Mouse (Mus musculus) myocyte (in vitro differentiated cells): ENCODE data around the gene Cers6.

Source experiments
- MAX ChIP-seq: IDR thresholded peaks from one replicate; pipeline ENCODE4 v1.6.1; 2011; ENCODE audit warnings: low read depth, mild to moderate bottlenecking, control low read depth
- MYOD1 ChIP-seq, 3 experiments: IDR thresholded peaks; one replicate each; pipeline ENCODE4 v1.6.1; 2011; ENCODE audit warnings: control low read depth in 2 of 3, low read depth in 2 of 3, mild to moderate bottlenecking in 2 of 3, moderate library complexity in 1 of 3; ENCODE audit not compliant: insufficient read length in 2 of 3, control insufficient read depth in 1 of 3
- POLR2A ChIP-seq: IDR thresholded peaks from one replicate; pipeline ENCODE4 v1.6.1; 2011; ENCODE audit warnings: low read depth, mild to moderate bottlenecking, control low read depth, moderate library complexity; ENCODE audit not compliant: insufficient read length
- REST ChIP-seq: IDR thresholded peaks from one replicate; pipeline ENCODE4 v1.6.1; 2011; ENCODE audit warnings: mild to moderate bottlenecking, control low read depth, moderate library complexity; ENCODE audit not compliant: insufficient read depth, insufficient read length
- USF1 ChIP-seq: IDR thresholded peaks from one replicate; pipeline ENCODE4 v1.6.1; 2011; ENCODE audit warnings: low read depth, mild to moderate bottlenecking, control low read depth, moderate library complexity

GRCm38 (mm10) chr2:69047805-69048204 is 186.6 kb downstream of the Cers6 start:
- no peak for TF ChIP-seq USF1
- TF ChIP-seq POLR2A: no peak
- no peak for TF ChIP-seq MYOD1 (IDR thresholded peaks at IDR 0.05; ENCODE audit: control insufficient read depth in 1 of 3, insufficient read length in 2 of 3, low read depth in 2 of 3)
- TF ChIP-seq REST: no peak
- no peak for TF ChIP-seq MAX
